Mouse (Mus musculus) common myeloid progenitor, adult 5-6 weeks (primary cell): ENCODE data around the gene Tlx1. TPM values are rescaled to one million over a fixed set of nuclear protein-coding genes. Genes with fewer than 3 reads are reported as not detected.

Source experiments
- ATAC-seq: replicated peaks from 2 replicates; pipeline ENCODE4 v1.8.0; 2016; ENCODE audit warnings: low read depth, mild to moderate bottlenecking, moderate TSS enrichment, inconsistent platforms; ENCODE audit not compliant: poor library complexity, severe bottlenecking
- total RNA-seq: library from RNA; stranded (forward); fragments of 200-1000, 187-1606 nt; gene quantifications from 2 replicates; pipeline ENCODE4 v1.2.3, GENCODE M21; 2017

The Tlx1 gene
- not detected in 2 replicates for total RNA-seq

DNA sequence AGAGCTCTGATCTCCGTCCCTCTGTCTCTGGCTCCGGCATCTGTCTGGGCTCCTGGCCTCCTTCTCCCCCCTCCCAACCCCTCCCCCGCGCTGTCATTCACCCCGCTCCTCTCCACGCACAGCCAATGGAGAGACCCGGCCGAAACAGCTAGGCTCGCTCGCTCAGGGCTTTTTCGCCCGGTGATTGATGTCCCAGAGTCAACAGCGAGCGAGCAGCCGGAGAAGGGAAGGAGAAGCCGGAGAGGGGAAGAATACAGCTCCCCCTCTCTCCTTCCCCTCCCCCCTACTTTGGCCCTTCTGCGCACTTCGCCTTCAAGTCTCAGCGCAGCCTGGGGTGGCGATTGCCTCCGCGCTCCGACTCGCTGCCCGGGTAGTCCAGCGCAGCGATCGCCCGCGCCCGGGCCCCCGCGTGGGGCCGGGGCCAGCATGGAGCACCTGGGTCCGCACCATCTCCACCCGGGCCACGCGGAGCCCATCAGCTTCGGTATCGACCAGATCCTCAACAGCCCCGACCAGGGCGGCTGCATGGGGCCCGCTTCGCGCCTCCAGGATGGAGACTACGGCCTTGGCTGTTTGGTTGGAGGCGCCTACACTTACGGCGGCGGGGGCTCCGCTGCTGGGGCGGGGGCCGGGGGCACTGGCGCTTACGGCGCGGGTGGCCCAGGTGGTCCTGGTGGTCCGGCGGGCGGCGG lies at the start of gene Tlx1:
Gene Tlx1 (plus strand): TSS at position 191 of the 692 bp plus-strand sequence.
- no peak for ATAC-seq

DNA sequence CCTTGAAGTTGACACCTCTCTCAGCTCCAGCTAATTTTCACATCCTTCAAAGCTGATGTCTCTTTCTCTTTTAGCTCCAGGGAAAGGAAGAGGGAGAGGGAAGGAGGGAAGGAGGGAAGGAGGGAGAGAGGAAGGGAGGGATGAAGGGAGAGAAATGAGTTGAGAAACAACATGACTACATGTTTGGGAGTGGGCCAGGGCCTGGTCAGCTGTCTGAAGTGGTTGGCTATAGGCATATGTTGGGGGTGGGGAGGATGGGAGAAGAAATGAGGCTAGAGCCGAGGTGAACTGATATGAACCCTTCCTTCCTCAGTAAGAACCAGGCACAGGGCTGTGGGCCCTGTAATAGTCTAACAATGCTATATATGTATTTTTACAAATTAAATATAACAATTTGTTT lies 44.9 kb upstream of the Tlx1 start:
- no peak for ATAC-seq

DNA sequence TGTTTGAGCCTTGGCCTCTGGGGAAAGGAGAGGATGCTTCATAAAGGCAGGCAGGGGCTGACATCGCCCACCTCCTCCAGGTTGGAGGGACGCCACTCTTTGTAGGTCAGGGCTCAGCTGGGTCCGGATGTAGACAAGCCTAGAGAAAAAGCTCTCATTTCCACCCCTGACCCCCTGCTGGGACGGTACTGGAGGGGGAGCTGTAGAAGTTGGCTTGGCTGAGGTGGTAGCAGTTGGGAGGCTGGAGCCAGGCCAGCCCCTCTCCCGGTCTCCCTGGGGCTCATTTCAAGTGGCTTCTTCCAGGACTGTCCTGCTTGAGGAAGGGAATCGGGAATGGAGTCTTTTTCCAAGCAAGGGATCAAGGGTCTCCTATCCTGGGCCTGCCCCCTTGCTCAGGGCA lies 43.8 kb upstream of the Tlx1 start:
- no peak for ATAC-seq

DNA sequence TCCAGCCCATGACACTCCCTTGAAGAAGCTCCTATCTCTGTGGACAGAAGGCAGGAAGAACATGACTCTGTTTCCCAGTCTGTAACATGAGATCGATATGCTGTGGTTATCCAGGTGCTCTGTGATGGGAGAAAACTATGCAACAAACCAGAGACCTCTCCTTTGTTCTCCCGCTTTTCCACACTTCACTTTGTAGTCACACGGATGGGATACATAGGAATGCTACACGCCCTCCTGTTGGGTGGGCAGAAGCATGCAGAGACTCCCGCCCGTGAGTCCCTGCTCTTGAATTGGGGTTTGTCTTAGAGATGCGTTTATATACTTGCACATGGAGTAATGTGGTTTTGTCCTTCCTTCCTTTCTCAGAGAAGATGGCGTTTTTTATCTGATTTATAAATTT lies 39.8 kb upstream of the Tlx1 start:
- no peak for ATAC-seq

DNA sequence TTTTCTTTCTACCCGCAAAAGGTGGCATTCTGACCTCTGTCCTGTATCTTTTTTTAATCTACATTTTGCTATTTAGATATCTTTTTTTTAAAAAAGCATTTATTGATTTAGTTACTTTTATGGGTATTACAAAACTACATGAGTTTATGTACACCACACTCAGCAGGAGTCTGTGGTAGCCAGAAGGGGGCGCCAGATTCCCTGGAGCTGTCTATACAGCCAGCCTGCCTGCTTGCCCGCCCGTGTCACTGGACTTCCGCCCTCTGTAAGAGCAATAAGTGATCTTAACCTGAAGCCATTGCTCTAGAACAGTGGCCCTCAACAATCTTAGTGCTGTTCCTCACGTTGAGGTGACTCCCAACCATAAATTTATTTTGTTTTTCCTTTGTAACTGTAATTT lies 38.0 kb upstream of the Tlx1 start:
- ATAC-seq, result no peak

DNA sequence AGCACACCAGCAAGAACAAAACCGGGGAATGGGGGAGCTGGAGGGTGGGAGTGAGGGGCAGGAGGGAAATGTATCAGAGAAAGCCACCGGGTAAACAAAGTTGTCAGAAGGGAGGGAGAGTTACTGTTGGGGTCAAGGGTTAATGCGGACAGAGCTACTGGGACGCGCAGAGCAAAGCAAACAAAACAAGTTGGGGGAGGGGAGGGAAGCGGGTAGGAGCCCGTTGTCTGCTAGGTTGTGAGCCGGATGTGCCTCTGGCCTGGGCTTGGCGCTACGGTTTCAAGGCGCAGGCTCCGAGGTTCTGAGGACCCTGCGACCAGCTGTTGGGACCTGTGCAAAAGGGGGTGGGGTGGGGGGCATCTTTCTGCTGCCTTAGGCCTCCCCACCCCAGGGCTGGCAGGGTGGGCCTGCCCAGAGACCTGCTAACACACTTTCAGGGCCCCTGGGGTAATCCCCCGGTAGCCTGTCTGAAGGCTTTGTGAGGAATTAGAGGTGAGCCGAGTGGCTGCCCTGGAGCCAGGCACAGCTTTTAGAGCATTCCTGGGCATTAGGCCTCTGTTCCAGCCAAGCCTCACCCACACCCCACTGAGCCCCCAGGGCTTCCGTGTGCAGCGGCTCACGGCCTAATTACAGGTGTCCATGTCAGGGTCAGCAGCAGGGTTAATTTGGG lies 36.6 kb upstream of the Tlx1 start:
- ATAC-seq, result no peak

DNA sequence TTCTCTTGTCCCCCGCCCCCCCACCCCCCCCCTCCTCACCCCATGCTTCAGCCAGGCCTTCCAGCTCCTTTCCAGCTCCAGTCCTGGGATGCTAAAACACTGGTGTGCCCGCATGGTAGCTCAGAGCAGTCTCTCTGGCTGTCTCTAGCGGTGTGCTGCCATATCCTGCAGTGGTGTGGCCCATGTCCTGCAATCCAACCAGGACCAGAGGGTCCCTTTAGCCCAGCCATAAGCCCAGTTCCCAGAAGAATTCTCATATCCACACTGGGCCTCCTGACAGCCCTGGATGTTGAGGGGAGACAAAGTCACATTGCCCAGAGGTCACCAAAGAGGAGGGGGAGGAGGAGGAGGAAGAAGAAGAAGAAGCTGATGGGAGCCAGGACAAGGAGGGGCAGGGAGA lies 35.7 kb upstream of the Tlx1 start:
- ATAC-seq, result no peak

DNA sequence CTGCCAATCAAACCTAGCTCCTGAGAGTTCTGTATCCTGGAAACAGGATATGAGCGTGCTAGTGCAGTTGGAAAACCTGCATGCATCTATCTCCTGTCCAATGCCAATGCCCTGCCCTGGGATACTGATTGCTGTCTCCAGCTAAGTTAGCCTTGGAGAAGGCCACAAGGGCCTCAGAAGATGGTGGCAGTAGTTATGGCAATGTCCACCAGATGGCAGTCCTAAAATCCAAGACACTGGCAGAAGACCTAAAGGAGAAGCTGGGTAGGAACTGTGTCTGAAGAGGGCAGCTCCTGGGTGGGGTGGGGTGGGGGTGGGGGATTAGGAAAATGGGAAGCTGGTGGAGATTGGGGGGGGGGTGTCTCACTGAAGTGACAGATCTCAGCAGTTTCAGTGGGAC lies 33.7 kb upstream of the Tlx1 start:
- peak; percentile 72; the same call in 1 of the 2 replicates for ATAC-seq

DNA sequence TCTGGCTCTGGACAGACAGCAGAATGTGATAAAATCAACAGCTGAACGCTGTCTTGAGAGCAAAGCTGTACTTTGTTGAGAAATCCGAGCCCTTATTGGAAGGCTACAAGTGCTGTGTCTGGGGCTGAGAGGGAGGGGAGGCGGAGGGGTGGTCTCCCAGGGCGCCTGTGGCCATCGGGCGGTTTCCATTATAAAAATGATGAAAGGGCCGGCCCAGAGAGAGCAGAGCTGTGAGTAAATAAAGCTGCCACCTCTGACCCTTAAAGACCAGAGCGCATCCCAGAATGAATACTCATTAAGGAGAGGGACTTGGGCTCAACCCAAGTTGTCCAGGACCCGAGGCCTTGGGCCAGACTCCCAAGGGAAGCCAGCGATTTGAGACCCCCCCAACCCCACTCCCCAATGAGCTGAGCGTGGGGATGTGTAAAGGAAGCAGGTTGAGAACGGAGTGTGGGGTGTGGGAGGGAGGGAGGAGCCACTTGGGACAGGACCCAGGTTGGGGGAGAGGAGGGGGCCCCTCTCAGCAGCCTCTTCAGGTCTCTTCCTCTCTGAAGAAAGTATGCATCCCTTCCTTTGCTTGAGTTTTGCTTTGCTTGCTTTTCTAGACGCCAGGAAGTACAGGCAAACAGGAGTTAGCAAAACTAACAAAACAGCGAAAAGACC lies 18.4 kb upstream of the Tlx1 start:
- ATAC-seq, result no peak

DNA sequence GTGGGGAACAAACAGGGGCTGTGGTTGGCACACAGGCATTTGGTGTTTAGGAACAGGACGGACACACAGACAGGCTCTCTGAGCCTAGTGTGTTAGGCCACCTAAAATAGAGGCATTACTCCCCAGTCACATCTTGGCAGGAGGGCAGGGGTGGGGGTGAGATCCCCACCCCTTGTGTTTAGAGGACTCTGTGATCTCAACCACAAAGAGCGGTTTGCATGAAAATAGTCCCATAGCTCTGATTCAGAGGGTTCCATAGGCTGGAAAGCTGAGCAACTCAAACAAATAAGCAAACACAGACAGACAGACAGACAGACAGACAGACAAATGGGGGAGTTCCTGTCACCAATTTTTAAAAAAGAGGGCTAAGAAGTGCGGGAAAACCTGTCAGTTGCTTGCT lies 7.9 kb upstream of the Tlx1 start:
- ATAC-seq, result no peak

DNA sequence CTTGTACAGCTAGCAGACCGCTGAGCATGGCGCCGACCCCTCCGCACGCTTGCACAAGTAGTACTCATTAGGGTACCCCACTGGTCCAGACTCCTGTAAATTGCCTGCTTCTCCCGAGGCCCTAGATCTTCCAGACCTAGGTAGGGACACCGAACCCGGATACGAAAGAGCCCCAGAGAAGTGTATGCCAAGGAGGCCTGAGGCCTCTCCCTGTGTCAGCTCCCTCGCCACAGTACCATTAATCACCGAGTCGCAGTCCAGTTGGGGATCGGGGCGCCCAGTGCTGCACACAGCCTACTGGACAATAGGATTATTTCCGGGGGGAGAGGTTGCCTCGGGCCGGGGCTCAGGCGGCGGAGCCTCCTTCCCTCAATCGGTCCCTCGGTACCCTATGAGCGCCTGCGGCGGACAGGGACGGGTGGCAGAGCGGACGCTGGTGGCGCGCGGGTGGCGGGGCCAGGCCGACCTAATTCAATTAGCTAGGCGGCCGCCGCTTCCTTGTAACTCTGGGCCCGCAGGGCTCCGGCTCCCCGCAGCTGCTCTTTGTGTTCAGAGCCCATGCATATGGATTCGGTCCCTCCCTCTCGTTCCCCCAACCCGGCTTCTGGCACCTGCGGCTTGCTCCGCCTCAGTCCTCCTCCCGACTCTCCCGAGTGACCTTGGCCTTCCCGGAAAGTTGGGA lies 7.1 kb upstream of the Tlx1 start:
- no peak for ATAC-seq

DNA sequence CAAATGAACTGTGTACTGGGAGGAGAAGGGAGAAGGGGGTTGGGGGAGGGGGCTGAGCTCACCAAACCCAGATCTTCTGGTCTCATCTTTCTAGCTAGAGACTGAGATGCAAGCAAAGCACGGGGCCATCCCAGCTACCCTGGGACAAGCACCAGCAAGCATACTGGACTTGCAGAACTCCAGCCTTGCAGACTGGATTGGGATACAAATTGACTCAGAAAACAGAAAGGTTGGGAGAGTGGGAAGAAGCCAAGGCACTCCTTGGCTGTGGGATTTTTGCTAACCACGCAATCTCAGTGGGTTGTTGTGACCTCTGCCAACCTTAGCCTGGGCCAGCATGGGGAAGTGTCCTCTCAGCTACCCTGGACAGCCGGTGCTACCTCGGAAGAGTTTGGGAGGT lies 3.4 kb upstream of the Tlx1 start:
- ATAC-seq, result no peak

DNA sequence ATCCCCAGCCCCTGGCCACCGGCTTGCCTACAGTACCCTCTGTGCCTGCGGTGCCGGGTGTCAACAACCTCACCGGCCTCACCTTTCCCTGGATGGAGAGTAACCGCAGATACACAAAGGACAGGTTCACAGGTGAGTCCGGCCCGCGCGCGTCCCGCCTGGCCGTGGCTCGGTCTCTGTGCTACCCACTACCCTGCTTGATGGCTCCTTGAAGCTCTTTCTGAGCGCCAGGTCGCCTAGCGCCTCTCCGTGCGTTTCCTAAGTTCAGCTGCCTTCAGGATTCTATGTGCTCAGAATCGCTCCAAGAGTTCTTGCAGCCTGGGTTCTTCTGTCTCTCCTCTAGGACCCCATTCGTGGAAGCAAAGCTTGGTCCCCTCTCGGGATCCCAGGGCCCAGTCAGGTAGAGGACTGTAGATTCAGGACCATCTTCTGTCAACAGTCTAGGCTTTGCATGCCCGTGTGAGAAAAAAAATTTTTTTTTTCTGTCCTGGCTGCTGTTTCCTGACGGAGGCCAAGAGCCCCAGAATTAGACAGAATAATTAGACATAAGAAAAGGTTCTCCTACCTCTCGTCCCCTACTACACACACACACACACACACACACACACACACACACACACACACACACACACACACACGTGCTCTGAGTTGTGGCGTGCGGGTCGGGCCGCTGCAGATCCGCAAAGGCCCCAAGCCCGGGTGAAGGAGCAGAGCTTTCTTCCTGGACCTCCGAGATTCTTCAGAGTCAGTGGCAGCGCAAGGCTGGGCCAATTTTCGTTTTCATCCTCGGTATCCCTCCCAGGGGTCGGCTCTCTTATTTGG lies 1.1 kb downstream of the Tlx1 start:
- no peak for ATAC-seq

DNA sequence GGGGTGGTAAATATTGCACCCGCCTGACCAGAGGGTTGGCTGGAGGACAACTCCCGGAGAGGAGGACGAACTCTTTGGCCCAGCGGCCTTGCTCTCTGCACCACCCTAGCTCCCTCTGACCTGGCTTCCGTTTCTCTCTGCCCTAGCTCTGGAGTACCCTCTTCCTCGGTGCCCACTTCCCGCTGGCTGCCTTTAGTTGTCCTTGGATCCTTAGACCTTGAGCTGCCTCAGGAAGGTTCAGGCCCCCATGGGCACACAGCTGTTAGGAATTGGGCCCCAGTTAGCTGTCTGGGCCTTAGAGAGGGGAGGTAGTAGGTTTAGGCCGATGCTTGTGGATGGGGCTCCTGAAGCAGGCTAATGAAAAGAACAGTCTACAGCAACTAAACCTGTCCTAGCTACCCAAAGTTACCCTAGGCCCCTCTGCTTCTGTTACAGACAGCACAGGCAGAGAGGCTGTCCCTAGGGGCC lies 1.7 kb downstream of the Tlx1 start:
- ATAC-seq, result no peak

DNA sequence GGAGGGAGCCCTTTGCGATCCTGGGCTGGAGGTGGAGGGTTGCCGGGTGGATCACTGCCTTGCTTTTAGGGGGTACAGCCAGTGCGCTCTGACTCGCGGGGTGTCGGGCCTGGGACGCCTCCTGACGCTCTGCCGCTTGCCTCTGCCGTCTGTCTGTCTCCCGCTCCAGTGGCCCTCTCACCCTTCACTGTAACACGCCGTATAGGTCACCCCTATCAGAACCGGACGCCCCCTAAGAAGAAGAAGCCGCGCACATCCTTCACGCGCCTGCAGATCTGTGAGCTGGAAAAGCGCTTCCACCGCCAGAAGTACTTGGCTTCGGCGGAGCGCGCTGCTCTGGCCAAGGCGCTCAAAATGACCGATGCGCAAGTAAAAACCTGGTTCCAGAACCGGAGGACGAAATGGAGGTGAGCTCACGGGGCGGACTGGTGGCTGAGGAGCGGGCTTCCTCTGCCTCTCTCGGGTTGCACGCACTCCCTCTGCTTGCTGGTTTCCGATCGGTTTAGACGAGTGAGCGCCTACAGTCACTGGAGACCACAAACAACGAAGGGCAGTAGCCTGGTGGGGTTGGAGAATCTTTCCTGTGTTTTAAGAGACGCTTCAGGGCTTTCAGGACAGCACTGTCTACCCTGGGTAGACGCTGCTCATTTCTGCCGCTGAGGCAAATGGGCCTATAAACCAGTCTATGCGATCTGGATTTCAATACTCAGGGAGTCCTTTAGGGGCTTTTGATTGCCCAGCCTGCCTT lies 3.0 kb downstream of the Tlx1 start:
- ATAC-seq, result no peak

DNA sequence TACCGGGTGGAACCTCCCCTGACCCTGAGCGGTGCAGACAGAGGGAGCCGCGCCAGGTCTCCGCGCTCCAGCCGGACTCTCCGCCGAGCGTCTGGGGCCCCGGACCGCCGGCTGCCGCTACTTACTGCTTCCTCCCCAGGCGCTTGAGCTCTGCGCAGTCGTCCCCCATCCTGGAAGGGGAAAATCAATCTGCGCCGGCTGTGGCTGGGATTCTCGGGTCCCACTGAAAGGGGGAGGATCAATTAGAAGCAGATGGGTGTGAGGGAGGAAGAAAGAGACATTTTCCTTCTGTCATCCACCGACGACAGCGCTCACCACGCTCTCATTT lies 3.5 kb downstream of the Tlx1 start:
- no peak for ATAC-seq

DNA sequence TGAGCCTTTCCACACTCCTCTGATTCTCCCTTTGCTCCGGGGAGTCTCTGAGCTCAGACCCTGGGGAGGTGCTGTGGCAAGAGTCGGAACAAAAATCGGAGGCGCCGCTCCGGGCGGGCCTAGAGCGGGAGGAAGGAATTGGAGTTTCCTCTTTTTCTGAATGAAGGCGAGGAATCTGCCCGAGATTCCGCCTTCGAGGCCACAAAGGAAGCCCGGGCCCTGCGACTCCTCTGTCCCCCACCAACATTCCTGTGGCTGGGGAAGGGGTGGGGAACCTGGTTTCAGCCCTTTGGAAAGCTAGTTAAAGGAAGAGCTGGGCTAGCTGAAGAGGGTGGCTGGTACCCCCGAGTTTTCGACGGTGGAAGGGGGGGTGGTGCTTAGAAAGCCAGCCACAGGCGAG lies 4.0 kb downstream of the Tlx1 start:
- 0 out of 2 replicates have a peak, but pooled peaks have one; percentile 20 for ATAC-seq

DNA sequence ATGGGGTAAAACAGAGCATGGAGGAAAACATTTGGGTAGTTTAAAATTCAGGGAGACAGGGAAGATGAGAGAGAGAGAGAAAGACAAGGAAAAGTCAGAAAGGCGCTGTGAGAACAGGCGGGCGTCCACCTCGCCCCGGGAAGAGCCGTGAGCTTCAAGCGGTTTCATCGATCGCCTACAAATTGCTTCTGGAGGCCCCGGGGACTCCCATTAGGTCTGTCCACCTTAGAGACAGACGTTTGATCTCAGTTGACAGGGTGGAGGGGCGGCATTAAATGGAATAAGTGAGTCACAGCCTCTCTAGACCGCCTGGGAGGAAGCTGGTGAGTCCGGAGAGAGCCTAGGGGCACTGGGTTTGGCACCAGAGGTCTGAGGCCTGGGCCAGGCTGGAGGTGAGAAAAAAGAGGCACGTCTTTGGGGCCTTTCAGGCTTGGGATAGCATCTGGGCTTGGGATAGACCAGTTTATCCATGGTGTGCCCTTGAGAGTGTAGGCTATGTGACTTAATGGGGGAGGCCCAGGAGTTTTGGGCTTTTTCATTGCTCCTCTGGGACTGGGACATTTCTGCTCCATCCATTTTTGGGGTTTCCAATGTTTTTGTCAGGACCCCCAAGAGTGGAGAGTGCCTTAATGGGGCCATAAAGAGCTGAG lies 4.8 kb downstream of the Tlx1 start:
- ATAC-seq, result no peak

DNA sequence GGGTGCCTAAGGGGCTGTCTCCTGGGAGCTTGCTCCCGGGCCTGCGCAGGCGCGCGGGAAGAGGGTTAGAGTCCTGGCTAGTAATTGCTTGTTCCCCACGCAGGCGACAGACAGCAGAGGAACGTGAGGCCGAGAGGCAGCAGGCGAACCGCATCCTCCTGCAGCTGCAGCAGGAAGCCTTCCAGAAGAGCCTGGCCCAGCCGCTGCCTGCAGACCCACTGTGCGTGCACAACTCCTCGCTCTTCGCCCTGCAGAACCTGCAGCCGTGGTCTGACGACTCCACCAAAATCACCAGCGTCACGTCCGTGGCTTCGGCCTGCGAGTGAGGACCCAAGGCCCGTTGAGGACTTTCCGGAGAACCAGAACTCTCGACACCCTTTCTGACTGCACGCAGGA lies 5.3 kb downstream of the Tlx1 start:
- no peak for ATAC-seq
